Mouse (Mus musculus) kidney, adult 11 months (tissue): ENCODE measurements at regions not wholly inside any gene's neighbourhood (a gene's known extent, or its start where the extent isn't known, plus 50 kb on each side); places are given as distances from the start of the nearest gene placed in this dataset.
"Not testable (repeated sequence)": the region's sequence is repeated elsewhere in the genome, so short reads cannot be mapped to it uniquely, and the experiment has no call there.

Experiments used
- DNase-seq: peaks from one replicate; pipeline ENCODE4 v3.0.0; 2022

- DNase-seq, result no peak
Observed at GRCm38 (mm10) chr2:78277699-78278098, 331.5 kb upstream of the Cwc22 start.

- no peak for DNase-seq
Observed at GRCm38 (mm10) chr2:78274122-78274521, 327.9 kb upstream of the Cwc22 start.

- no peak for DNase-seq
Observed at GRCm38 (mm10) chr2:78268705-78269104, 322.5 kb upstream of the Cwc22 start.

GRCm38 (mm10) chr2:78267527-78268375 is 321.6 kb upstream of the Cwc22 start:
- DNase-seq, result no peak

GRCm38 (mm10) chr2:78253601-78254097 is 307.5 kb upstream of the Cwc22 start:
- no peak for DNase-seq

- DNase-seq, result no peak
Observed at GRCm38 (mm10) chr2:78246354-78246753, 300.2 kb upstream of the Cwc22 start.

GRCm38 (mm10) chr2:78240299-78240698 is 294.1 kb upstream of the Cwc22 start:
- DNase-seq, result no peak

GRCm38 (mm10) chr2:78225383-78226100 is 279.4 kb upstream of the Cwc22 start:
- DNase-seq, result not testable (repeated sequence)

- no peak for DNase-seq
Observed at GRCm38 (mm10) chr2:78214469-78214868, 268.3 kb upstream of the Cwc22 start.

GRCm38 (mm10) chr2:78205125-78205524 is 258.9 kb upstream of the Cwc22 start:
- no peak for DNase-seq

GRCm38 (mm10) chr2:78196006-78196405 is 249.8 kb upstream of the Cwc22 start:
- no peak for DNase-seq

GRCm38 (mm10) chr2:78189620-78190019 is 243.4 kb upstream of the Cwc22 start:
- no peak for DNase-seq

GRCm38 (mm10) chr2:78184950-78185349 is 238.8 kb upstream of the Cwc22 start:
- DNase-seq, result no peak

- DNase-seq, result no peak
Observed at GRCm38 (mm10) chr2:78173784-78174183, 227.6 kb upstream of the Cwc22 start.

GRCm38 (mm10) chr2:78172819-78173218 is 226.6 kb upstream of the Cwc22 start:
- no peak for DNase-seq

GRCm38 (mm10) chr2:78170162-78170747 is 224.1 kb upstream of the Cwc22 start:
- DNase-seq, result no peak

GRCm38 (mm10) chr2:78165429-78165828 is 219.3 kb upstream of the Cwc22 start:
- no peak for DNase-seq

GRCm38 (mm10) chr2:78159877-78160485 is 213.8 kb upstream of the Cwc22 start:
- no peak for DNase-seq

- no peak for DNase-seq
Observed at GRCm38 (mm10) chr2:78110335-78110734, 164.2 kb upstream of the Cwc22 start.

- no peak for DNase-seq
Observed at GRCm38 (mm10) chr2:78095536-78095935, 149.4 kb upstream of the Cwc22 start.

GRCm38 (mm10) chr2:78094921-78095320 is 148.7 kb upstream of the Cwc22 start:
- no peak for DNase-seq

- DNase-seq, result no peak
Observed at GRCm38 (mm10) chr2:78064321-78065037, 118.3 kb upstream of the Cwc22 start.
